Mouse (Mus musculus): ENCODE results near the gene Cep83.
"Not testable (repeated sequence)": the region's sequence is repeated elsewhere in the genome, so short reads cannot be mapped to it uniquely, and the experiment has no call there.

Cep83 gene

DNA sequence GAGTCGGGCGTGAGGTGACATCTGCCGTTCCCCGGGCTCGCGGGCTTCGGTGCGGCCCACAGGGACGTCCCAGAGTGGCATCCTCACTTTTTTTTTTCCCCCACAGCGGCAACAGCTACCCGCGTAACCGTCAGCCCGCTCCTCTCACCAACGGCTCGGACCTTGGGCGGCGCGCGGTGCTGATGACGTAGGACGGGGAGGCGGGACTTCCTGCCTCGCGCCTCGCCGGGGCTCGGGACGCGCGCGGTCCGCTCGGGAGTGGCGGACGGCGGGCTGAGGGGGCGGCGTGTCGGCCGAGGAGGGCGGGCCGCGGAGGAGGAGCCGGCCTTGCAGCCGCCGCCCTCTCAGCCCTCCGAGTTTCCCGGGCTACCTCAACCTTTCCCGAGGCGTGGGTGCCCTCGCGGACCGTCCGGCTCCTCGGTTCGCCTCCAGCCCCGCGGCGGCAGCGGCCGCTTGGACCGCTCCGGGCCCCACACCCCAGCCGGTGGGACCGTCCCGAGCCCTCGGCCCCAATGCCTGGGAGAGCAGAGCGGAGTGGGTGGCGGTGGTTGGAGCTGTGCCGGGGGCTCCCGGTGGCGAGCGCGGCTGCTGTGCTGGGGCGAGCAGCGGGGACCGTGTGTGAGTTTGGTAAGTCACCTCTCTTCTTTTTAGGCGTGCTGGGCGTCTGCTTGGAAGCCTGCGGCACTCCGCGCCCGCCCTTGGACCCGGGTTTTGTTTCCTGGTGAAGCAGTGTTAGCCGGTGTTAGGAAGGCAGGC lies at the start of gene Cep83:
Gene Cep83, plus strand, starts transcription at position 235 of the 756 bp plus-strand sequence.
- DNase-seq (ENCODE audit: low spot score in 2 of 2) = peak; percentile 85 to 93

DNA sequence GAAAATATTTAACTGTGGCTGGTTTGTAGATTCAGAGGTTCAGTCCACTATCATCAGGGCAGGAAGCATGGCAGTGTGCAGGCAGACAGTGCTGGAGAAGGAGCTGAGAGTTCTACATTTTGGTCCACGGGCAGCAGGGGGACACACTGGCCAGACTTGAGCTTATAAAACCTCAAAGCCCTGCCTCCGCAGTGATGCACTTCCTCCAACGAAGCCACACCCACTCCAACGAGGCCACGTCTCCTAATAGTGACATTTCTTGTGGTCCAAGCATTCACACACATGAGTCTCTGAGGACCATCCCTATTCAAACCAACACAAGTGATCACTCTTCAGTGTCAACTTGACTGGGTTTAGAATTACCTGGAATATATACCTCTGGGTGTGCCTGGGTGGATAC lies 49.2 kb upstream of the Cep83 start:
- no peak for DNase-seq (ENCODE audit: low spot score in 2 of 2)

DNA sequence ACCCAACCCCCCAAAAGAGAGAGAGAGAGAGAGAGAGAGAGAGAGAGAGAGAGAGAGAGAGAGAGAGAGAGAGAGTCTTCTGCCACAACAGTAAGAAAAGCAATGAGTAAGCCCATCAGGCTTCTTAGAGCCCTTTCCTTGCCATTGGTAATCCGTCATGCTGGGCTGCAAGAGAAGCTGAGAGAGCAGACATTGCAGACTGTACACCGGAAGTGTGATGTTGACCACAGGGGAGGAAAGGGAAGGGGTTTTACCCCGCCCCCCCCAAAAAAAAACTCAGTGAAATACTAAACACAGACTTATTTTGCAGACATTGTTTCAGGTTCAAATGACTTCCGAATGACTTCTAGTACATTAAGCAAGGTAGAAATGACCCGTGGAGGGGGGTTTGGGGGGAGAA lies 48.4 kb upstream of the Cep83 start:
- DNase-seq (ENCODE audit: low spot score in 2 of 2) = no peak

DNA sequence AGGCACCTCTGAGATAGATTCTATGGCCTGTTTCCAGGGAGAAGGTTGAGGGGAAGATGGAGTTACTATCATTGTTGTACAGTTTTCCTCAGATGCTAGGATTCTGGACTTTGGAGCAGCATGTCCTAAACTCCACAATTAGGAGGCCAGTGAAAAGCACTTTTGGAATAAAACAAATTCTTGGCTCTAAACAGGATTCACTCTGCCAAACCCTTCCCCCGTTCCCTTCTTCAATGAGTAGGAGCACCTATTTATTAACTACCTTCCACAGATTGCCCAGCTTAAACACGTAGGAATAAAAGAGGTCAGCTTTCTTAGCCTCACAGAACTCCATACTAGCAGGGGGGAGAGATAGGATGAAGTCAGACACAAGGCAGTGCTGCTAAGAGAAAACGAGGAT lies 24.4 kb upstream of the Cep83 start:
- no peak for DNase-seq (ENCODE audit: low spot score in 2 of 2)

DNA sequence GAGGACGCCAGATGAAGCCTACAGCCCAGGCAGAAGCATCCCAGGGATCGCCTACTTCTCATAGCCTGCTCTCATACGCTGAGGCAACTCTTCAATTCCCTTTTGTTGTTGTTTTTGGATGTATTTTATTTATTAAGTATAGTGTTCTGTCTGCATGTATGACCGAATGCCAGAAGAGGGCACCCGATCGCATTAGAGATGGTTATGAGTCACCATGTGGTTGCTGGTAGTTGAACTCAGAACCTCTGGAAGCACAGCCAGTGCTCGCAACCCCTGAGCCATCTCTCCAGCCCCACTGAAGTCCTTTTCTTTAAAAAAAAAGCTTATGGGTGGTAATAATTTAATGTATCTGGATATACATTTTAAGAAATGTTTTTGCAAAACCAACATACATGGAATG lies 24.0 kb upstream of the Cep83 start:
- no peak for DNase-seq (ENCODE audit: low spot score in 2 of 2)

DNA sequence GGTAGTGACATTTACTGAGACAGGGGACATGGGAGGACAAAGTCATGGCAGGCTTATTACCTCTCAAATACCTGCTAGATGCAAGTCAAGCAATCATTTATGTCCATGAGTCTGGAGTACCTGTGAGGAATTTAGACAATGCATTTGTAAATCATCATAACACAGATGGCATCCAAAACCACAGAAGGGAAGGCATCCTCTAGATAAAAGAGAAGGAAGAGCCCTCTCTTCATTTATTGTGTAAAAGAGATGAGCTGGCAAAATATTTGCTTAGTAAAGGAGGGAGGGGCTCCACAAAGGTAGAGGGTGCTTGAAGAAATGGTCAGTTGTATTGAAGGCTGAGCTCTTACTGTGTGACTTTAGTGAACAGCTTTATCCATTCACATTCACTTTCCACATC lies 20.3 kb upstream of the Cep83 start:
- no peak for DNase-seq (ENCODE audit: low spot score in 2 of 2)

DNA sequence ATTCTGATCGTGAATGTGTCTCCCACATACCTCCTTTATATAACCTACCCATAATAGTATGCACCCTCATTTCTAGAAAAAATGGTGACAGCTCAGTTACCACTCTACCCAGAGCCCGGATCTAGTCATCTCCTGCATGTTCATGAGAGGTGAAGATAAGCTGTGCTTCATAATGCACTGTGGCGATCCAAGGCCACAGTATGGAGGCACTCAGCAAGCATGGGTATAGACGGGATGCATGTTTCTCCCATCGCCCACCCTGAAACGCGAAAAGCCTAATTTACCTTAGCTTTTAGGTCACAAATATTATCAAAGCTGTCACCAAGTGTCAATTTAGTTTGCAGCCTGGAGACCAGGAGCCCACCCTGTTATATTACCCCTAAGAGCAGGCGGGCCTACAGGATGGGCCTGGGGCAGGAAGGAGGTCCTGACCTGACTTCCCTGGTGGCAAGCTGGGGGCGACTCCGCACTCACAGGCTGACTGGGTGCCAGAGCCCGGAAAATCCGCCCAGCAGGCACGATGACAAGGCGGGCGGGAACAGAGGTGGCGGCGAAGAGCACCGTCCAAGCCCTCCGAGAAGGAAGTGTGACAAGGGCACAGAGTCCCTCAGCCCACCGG lies 544 bp upstream of the Cep83 start:
- peak in 1 of 2 experiments; percentile 66 for DNase-seq (ENCODE audit: low spot score in 2 of 2)

DNA sequence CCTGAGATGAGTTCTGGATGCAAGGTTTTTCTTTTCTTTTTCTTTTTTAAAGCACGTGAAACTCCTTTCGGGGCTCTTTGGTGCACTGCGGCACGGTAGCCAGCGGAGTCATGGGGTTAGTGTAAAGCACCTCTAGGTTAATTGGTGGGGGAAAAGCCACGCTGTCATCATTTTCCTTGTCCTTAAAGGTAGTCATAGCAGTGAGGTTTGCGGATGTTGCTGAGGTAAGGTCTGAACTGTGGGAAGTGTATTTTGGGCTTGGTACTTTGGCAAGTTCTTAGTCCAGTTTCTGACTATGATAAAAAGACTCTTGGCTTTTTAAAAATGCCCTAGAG lies 689 bp downstream of the Cep83 start:
- DNase-seq (ENCODE audit: low spot score in 2 of 2) = no peak

DNA sequence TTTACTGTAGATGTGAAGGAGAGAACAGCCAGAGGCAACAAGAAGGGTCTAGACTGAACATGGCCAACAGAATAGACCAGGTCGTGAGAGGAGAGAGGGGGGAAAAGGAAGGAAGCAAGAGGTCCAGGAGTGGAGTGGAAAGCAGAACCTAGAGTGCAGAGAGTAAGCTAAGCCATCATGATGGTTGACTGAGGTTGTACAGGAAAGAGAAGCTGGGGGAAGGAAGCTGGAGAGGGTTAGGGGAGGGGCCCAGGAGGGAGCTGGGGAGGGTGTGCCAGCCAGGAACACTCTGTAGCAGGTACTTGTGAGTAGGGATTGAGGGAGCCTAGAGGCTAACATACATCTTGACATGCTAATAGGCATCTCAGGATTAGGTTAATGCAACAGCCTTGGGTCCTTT lies 1.9 kb downstream of the Cep83 start:
- DNase-seq (ENCODE audit: low spot score in 2 of 2) = no peak

DNA sequence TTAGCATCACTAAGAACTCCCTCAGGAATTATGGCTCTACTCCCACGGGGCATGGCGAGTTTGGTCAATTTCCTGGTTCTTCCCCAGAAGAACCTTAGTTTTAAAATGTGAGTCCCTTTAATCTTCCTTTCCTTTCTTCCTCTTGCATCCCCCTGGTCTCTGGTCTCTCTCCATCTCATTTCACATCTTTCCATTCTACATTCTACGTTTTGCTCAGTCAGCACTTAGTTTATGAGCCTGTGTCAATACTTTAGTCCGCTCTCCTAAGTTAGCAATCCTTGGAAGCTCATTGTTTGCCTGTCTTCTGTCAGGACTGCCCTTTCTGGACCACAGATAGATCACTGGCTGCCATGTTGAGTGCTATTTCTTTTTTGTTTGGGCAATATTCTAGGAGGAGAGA lies 3.7 kb downstream of the Cep83 start:
- no peak for DNase-seq (ENCODE audit: low spot score in 2 of 2)

DNA sequence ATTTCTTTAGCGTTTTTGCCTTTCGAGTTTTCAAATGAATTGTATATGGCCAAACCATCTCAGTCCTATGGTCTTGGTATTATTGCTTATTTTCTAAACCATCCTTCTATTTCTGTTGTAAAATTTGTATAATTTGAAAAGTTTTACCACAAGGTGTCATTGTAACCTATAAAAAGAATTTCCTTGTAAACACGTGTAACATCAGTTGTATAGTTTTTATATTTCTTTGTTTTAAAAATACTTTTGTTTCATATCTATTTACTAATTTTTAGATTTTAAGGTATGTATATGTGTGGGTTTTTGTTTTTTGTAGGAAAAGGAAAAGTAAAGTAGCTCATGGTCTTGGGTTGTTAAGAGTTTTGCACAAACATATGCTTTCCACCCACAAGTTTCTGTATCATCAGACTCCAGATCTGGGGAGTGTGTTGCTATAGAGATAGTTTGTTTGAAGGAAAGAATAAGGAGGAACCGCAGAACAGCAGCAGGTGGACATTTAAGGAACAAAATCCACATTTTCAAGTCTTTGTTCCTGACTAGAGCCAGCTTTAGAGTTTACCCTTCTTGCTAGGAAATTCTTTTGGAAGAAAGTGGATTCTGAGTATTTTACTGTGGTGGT lies 17.3 kb downstream of the Cep83 start:
- no peak for DNase-seq (ENCODE audit: low spot score in 2 of 2)

DNA sequence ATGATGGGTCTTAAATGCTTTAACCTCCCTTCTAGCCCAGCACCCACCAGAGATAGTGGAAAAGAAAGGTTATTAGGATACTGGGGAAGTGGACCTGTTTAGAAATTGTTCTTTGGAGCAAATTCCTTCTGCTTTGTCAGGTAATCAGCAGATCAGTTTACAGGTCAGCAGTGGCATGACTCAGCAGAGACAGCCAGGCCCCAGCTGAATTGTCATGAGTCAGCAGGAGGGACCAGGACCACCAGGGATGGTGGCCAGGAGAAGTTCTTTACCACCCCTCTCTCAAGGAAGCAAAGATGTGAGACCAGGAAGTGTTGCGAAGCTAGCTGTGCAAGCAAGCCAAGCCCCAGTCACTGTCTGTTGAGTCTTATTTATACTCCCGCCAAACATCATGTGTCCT lies 18.2 kb downstream of the Cep83 start:
- DNase-seq (ENCODE audit: low spot score in 2 of 2) = no peak

DNA sequence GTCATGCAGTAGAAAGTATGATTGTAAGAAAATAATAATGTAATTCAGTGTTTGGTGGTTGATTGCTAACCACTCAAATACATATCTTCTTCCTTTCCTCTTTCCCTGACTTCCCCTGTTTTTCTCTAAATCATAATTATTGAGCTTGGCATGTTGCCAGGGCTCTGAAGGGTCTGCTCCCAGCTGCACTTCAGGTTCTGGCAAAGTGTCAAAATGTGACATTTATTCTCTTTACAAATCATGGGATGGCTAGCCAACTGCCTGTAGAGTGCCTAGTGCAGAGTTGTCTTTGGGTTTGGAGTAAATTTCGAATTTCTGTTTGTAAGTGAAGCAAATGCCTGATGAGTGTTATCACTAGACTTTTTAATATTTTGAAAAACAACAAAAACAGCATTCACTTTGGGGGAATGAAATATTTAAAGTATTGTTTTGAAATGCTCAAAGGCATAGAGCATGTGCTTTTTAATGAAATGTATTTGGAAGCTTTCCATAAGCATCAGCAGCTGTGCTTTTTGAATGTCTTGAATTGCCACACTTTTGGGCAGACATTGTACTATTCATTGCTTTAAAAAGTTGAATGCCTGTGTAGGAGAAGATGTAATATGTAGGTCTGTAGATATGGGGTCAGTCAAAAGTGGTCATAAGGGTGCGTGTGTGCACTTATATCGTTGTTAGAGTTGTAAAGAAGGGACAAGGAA lies 21.3 kb downstream of the Cep83 start:
- peak in 1 of 2 experiments; percentile 43 for DNase-seq (ENCODE audit: low spot score in 2 of 2)

DNA sequence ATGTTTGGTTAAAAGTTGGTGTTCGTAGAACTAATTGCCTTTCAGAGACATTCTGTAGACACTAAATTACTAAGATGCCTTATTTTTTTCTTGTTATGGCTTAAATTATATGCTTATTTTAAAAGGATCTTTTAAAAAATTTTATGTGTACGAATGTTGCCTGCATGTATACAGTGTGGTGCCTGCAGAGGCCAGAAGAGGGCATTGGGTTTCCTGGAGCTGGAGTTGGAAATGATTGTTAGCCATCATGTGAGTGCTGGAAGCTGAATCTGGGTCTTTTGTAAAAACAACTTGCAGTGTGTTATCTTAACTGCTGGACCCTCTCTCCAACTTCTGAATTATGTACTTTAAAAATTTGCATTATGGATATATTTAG lies 21.9 kb downstream of the Cep83 start:
- DNase-seq (ENCODE audit: low spot score in 2 of 2) = no peak

DNA sequence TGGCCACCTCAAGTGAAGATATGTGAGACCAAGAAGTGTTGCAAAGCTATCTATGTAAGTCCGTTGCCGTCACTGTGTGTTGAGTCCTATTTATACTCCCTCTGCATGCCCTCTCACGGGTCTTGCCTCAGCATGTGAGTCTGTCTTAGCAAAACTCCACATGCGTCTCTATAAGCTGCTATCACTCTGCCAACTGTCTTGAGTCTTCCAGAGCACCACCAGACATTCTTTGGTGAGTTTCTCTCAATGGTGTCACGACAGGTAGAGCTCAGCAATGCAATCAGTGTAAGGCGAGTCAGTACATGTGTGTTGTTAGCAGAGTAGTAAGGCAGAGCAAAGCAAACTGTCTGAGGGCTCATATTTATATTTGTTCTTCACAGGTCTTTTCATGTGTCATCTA lies 31.8 kb downstream of the Cep83 start:
- no peak for DNase-seq (ENCODE audit: low spot score in 2 of 2)

DNA sequence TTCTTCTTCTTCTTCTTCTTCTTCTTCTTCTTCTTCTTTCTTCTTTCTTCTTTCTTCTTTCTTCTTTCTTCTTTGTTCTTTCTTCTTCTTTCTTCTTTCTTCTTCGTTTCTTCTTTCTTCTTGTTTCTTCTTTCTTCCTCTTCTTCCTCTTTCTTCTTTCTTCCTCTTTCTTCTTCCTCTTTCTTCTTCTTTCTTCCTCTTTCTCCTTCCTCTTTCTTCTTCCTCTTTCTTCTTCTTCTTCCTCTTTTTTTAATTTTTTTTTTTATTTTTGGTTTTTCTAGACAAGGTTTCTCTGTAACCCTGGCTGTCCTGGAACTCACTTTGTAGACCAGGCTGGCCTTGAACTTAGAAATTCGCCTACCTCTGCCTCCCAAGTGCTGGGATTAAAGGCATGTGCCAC lies 39.6 kb downstream of the Cep83 start:
- DNase-seq (ENCODE audit: low spot score in 2 of 2) = not testable (repeated sequence)

DNA sequence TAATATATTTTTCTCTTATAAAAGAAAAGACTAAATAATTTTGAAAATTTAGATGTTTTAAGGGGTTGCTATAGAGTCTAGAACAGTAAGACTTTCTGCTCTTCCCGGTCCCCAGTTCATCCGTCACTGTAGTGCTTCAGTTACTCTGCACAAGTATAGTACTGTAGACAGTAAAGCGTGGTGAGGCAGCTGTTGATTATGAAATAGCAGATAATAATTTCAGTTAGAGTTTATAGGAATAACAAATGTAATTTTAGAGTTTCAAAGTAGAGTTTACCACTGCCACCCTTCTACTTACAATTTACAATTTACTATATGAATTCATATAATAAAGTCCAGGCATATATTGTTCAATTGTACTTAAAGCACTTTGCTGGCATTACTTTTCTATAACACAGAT lies 42.0 kb downstream of the Cep83 start:
- no peak for DNase-seq (ENCODE audit: low spot score in 2 of 2)

DNA sequence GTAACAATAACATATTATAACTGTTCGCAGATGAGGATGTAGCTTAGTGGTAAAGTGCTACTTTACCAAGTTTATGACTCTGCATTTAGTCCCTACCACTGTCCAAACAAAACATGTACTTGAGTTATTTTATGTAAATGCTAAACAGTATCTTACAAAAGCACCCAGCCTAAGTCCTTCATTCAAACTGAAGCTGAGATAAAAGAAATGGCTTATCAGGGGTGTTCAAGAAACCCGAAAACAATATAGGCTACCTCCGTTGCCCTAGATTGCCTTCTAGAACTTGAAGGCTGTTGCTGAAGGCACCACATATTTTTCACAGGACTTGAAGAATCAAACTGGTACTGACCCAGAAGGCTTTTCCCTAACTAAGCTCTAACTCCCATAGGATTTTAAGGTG lies 46.4 kb downstream of the Cep83 start:
- no peak for DNase-seq (ENCODE audit: low spot score in 2 of 2)

DNA sequence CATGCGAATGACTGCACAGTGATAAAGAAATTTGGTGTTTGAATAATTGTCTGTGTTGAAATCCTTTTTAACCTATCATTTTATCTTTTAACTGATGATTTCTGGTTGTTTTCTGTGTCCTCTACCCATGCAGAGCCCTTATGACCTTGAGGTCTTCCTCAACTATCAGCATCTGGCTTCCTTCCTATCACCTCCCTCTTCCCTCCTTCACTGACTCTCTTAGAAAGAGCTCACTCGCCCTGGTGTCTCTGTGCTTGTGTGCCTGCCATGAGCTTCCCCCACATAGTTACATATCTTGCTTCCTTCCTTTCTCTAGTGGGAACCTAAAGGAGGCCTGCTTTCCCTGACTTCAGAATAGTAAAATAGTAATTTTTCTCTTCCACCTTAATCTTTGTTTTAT lies 51.8 kb downstream of the Cep83 start:
- no peak for DNase-seq (ENCODE audit: low spot score in 2 of 2)

DNA sequence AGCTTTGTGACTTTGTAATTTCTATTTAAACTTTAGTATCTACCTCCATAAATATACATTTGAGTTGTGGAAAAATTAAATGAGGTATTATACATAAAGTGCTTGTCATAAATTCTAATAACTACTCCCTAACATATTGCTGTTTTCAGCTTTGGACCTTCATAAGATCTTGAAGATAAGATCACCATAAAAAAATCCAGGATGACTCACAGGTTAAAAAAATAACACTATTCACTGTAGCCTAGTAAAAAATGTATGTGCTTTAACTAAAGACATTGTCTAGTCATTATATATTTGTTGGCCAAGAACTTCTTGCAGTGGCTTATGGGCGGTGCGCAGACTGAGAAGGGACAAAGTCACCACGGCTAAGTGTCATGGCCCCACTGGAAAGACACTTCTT lies 53.0 kb downstream of the Cep83 start:
- DNase-seq (ENCODE audit: low spot score in 2 of 2) = no peak

DNA sequence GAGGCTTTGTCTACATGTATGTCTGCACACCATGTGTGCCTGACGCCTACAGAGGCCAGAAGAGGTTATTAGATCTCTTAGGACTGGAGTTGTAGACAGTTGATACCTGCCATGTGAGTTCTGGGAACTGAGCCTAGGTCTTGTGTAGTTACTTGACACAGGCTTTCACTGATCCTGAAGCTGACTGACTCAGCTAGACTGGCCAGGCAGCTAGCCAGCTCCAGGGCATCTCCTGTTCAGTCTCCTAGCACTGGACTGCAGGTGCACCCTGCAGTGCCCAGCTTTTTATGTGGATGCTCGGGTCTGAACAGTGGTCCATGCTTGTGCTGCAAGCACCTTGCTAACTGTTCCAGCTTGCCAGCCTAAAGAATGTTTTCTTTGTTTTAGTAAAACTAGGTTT lies 58.6 kb downstream of the Cep83 start:
- no peak for DNase-seq (ENCODE audit: low spot score in 2 of 2)

DNA sequence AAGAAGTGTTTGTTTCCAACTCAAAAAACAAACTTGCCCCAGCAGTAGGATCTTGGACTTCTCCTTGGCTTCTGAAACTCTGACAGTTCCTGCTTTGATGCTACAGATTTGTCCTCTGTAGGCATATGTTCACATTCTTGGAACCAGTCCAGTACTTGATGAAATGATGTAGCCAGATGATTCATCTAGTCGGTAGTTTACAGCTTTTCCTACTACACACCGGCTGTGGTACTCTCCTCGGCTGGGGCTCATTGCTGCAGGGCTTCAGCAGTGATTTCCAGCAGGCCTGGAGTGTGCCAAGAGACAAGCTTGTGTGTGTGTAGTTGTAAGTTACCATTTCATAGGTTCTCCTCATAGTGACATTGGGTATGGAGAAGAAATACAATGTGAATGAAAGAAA lies 83.0 kb downstream of the Cep83 start:
- no peak for DNase-seq (ENCODE audit: low spot score in 2 of 2)

DNA sequence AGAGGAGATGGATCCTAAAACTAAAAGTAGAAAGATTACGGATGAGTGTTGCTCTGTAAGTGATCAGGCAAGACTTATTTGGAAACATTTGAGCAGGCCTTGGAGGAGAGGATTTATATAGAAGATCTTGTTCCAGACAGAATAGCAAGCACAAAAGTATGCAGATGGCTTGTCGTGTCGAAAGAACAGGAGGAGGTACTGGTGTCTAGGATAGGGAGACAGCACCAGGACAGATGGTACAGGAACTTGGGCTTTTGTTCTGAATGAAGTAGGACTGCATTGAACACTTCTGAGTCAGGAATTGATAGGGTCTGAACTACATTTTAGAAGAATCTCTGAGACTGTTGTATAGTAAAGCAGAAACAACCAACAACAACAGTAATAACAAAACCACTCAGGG lies 89.1 kb downstream of the Cep83 start:
- no peak for DNase-seq (ENCODE audit: low spot score in 2 of 2)

Data from cerebellum, postnatal 4 days (tissue).